Mouse (Mus musculus) heart, adult 8-10 months (tissue): ENCODE results near the gene Aldh1a7. TPM values are rescaled to one million over a fixed set of nuclear protein-coding genes. Genes with fewer than 3 reads are reported as not detected.

Source experiments
- total RNA-seq, 4 experiments: library from RNA; stranded (reverse); gene quantifications; 2 replicates each; pipeline ENCODE4 v1.2.4; 2022

Aldh1a7 gene
- total RNA-seq, 4 experiments from 2014 or later, result 0.11 to 0.44 (median 0.37) TPM; not detected in 1

Other genes with a start within 250 kb of the Aldh1a7 start
- 10 to 100 TPM; 13.8 to 26.4 (median 22.7) TPM for gene Aldh1a1, start 234.8 kb downstream of the Aldh1a7 start, total RNA-seq
- gene Tmc1, start 226.6 kb upstream of the Aldh1a7 start, total RNA-seq, result not detected